Mouse (Mus musculus): ENCODE data around the gene Sfrp5. TPM values are rescaled to one million over a fixed set of nuclear protein-coding genes. Genes with fewer than 3 reads are reported as not detected.
A peak's percentile ranks its signal among the peaks of the same experiment; 100 is the strongest.

Gene Sfrp5
- polyA plus RNA-seq, 1 experiment from 2014 or later: 1.8 TPM

DNA sequence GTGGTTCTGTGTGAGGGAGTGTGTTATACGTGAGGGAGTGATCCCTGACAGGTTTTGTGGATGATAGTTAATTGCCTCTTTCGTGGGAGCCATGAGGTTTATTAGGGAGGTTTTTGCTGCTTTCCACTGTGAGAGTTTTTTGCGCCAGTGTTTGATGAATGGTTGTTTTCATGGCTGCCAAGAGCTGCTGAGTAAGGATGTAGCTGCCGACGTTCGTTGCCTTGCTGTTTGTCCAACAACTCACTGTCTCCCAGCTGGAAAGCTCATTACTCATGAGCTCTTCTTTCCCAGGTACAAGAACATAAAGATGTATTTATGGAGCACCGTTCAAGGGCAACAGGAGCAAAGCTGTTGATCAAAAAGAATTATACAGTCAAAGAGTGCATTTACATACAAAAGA lies 37.9 kb downstream of the Sfrp5 start:
- WGBS: 47% methylated on average over 7 of the region's 7 CpGs
- H3K4me3 ChIP-seq: no peak overlapping the region
- no peak overlapping the region for H3K4me2 ChIP-seq (replicated peaks)
- no peak overlapping the region for H3K9ac ChIP-seq
- no peak for ATAC-seq (ENCODE audit: low FRiP score, low read depth)
- H3K27ac ChIP-seq: no peak overlapping the region
- H3K36me3 ChIP-seq: no peaks in the 10 kb centered on the region
- H3K4me1 ChIP-seq: peaks cover 13% of the 10 kb centered on the region; the same call in 1 of the 2 replicates
- H3K9me3 ChIP-seq: no peaks in the 10 kb centered on the region
- H3K27me3 ChIP-seq: peaks cover 21% of the 10 kb centered on the region

GRCm38 (mm10) chr19:42163764-42164163 lies 38.3 kb downstream of the Sfrp5 start, which contains the start of gene Zfyve27:
Gene Zfyve27, plus strand, starts transcription at chr19:42163951.
- peaks cover 13% of the 10 kb centered on the region; the same call in 1 of the 2 replicates for H3K4me1 ChIP-seq
- peaks cover 17% of the 10 kb centered on the region for H3K27me3 ChIP-seq
- ATAC-seq (ENCODE audit: low FRiP score, low read depth): no peak
- H3K9me3 ChIP-seq: no peaks in the 10 kb centered on the region
- H3K9ac ChIP-seq: no peak within 1 kb of the TSS
- H3K27ac ChIP-seq: no peak within 1 kb of the TSS
- H3K4me3 ChIP-seq: no peak within 1 kb of the TSS
- H3K4me2 ChIP-seq (replicated peaks): no peak within 1 kb of the TSS
- WGBS: 64% methylated on average over 5 of the region's 5 CpGs
- no peaks in the 10 kb centered on the region for H3K36me3 ChIP-seq

DNA sequence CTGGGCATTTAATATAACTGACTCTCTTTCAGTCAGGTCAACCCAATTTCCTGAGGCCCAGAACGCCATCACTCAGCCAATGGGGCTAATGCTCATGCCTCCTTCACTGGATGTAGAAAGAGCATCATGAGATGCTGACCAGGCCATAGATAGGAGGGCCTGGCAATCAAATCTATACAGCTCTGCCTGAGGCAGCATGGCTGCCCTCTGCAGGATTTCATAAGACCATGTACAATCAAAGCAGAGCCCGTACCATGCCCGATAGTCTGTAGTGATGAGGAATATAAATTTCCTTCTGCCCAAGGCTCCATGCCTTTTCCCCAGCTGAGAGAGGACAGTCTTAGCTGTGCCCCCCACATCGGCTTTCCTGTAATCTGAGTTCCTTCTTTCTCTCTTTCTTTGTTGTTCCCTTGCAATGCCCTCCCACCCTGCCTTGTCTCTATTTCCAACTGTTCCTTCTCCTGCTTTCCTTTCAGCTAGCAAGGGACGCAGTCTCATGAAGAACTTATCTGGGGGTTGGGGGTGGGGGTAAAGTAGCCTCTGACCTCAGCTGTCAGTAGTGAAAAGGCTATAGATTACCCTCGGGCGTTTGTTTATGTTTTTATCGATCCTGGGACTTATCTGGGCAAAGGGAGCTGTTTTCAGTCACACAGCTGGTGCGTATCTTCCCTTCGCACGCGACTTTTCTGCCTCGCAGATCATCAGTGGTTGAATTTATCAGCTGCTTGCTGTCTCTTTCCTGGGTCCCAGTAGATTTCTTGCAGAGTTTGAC lies 43.6 kb downstream of the Sfrp5 start:
- no peaks in the 10 kb centered on the region for H3K9me3 ChIP-seq
- H3K36me3 ChIP-seq: no peaks in the 10 kb centered on the region
- H3K27ac ChIP-seq: no peak overlapping the region
- H3K4me2 ChIP-seq (replicated peaks): no peak overlapping the region
- no peak overlapping the region for H3K4me3 ChIP-seq
- no peak for ATAC-seq (ENCODE audit: low FRiP score, low read depth)
- WGBS: 54% methylated on average over 13 of the region's 13 CpGs
- 0 out of 2 replicates have a peak, but pooled peaks cover 3% of the 10 kb centered on the region for H3K4me1 ChIP-seq
- H3K9ac ChIP-seq: no peak overlapping the region
- H3K27me3 ChIP-seq: no peaks in the 10 kb centered on the region

GRCm38 (mm10) chr19:42157493-42158237 lies 44.4 kb downstream of the Sfrp5 start:
- no peak overlapping the region for H3K4me2 ChIP-seq (replicated peaks)
- H3K4me1 ChIP-seq: 0 out of 2 replicates have a peak, but pooled peaks cover 3% of the 10 kb centered on the region
- no peaks in the 10 kb centered on the region for H3K36me3 ChIP-seq
- H3K27me3 ChIP-seq: no peaks in the 10 kb centered on the region
- H3K4me3 ChIP-seq: no peak overlapping the region
- no peak for ATAC-seq (ENCODE audit: low FRiP score, low read depth)
- no peaks in the 10 kb centered on the region for H3K9me3 ChIP-seq
- H3K27ac ChIP-seq: no peak overlapping the region
- WGBS: 46% methylated on average over 12 of the region's 12 CpGs
- H3K9ac ChIP-seq: no peak overlapping the region

DNA sequence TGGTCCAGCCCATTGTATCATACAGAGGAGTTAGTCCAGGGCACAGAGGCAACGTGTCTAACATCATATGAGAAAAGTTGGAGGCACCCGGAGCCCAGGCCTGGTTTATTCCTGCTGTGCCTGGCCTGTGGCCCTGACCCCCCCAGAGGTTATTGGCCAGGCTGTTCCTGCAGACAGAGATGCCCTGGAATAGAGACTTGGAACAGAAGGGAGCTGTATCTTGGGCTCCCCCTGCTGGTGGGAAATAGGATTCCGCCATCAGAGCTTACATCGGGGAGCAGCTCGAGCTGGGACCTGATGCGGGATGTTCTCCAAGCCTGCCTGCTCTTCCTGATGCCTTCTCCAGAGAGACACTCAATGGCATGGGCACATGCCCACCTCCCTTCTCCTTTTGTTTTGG lies 50.1 kb downstream of the Sfrp5 start:
- 5% methylated on average over 6 of the region's 6 CpGs for WGBS
- peaks cover 13% of the 10 kb centered on the region for H3K36me3 ChIP-seq
- no peak overlapping the region for H3K9ac ChIP-seq
- H3K27me3 ChIP-seq: no peaks in the 10 kb centered on the region
- no peak overlapping the region for H3K4me3 ChIP-seq
- no peak for ATAC-seq (ENCODE audit: low FRiP score, low read depth)
- 0 out of 2 replicates have a peak overlapping the region, but pooled peaks have one; percentile 44 for H3K27ac ChIP-seq
- H3K4me1 ChIP-seq: peaks cover 45% of the 10 kb centered on the region
- H3K4me2 ChIP-seq (replicated peaks): no peak overlapping the region
- H3K9me3 ChIP-seq: no peaks in the 10 kb centered on the region

- peaks cover 13% of the 10 kb centered on the region for H3K36me3 ChIP-seq
- H3K9ac ChIP-seq: peak overlapping the region; percentile 94
- H3K4me3 ChIP-seq: peak overlapping the region; percentile 81
- ATAC-seq (ENCODE audit: low FRiP score, low read depth): peak; percentile 55; the same call in 1 of the 2 replicates
- 11% methylated on average over 7 of the region's 7 CpGs for WGBS
- peaks cover 54% of the 10 kb centered on the region for H3K4me1 ChIP-seq
- H3K27me3 ChIP-seq: no peaks in the 10 kb centered on the region
- H3K4me2 ChIP-seq (replicated peaks): peak overlapping the region; percentile 86
- H3K9me3 ChIP-seq: no peaks in the 10 kb centered on the region
- H3K27ac ChIP-seq: peak overlapping the region; percentile 95
Measured at GRCm38 (mm10) chr19:42148569-42148860, 53.5 kb downstream of the Sfrp5 start.

Other genes starting within 250 kb of the Sfrp5 start
- gene Mms19, start 221.1 kb downstream of the Sfrp5 start, polyA plus RNA-seq (2015; fragmentation: Nextera tagmentation; extraction: Ambion mirVana): 40.1 and 43.9 TPM in 2 replicates
- 23.4 and 23.8 TPM in 2 replicates for gene Ubtd1, start 220.5 kb downstream of the Sfrp5 start, polyA plus RNA-seq (2015; fragmentation: Nextera tagmentation; extraction: Ambion mirVana)
- gene Ankrd2, start 166.3 kb downstream of the Sfrp5 start, polyA plus RNA-seq (2015; fragmentation: Nextera tagmentation; extraction: Ambion mirVana): 0.22 and 0.57 TPM in 2 replicates
- 1.6 and 1.7 TPM in 2 replicates for gene Hoga1, start 156.6 kb downstream of the Sfrp5 start, polyA plus RNA-seq (2015; fragmentation: Nextera tagmentation; extraction: Ambion mirVana)
- 0.17 TPM in 1 of 2 replicates, not detected in the other for gene 4933411K16Rik, start 150.0 kb downstream of the Sfrp5 start, polyA plus RNA-seq (2015; fragmentation: Nextera tagmentation; extraction: Ambion mirVana)
- 32.1 and 34.5 TPM in 2 replicates for gene Morn4, start 115.9 kb downstream of the Sfrp5 start, polyA plus RNA-seq (2015; fragmentation: Nextera tagmentation; extraction: Ambion mirVana)
- gene Pi4k2a, start 111.8 kb downstream of the Sfrp5 start, polyA plus RNA-seq (2015; fragmentation: Nextera tagmentation; extraction: Ambion mirVana): 29.0 and 29.6 TPM in 2 replicates
- 28.7 and 33.6 TPM in 2 replicates for gene Avpi1, start 73.2 kb downstream of the Sfrp5 start, polyA plus RNA-seq (2015; fragmentation: Nextera tagmentation; extraction: Ambion mirVana)
- 11.5 and 11.6 TPM in 2 replicates for gene Marveld1, start 54.9 kb downstream of the Sfrp5 start, polyA plus RNA-seq (2015; fragmentation: Nextera tagmentation; extraction: Ambion mirVana)
- 27.9 and 29.3 TPM in 2 replicates for gene Zfyve27, start 38.3 kb downstream of the Sfrp5 start, polyA plus RNA-seq (2015; fragmentation: Nextera tagmentation; extraction: Ambion mirVana)
- gene Golga7b, start 45.3 kb upstream of the Sfrp5 start, polyA plus RNA-seq (2015; fragmentation: Nextera tagmentation; extraction: Ambion mirVana): 0.05 and 0.23 TPM in 2 replicates
- 3.8 and 3.9 TPM in 2 replicates for gene Crtac1, start 229.5 kb upstream of the Sfrp5 start, polyA plus RNA-seq (2015; fragmentation: Nextera tagmentation; extraction: Ambion mirVana)

All from limb, embryonic 13.5 days (tissue).